Mouse (Mus musculus) R1 (cell line): ENCODE results near the gene Mybl2.

Experiments used
- DNase-seq: peaks from one replicate; pipeline ENCODE4 v3.0.0-alpha.2; 2018; ENCODE audit warnings: low read depth, low spot score

Mybl2 gene

DNA sequence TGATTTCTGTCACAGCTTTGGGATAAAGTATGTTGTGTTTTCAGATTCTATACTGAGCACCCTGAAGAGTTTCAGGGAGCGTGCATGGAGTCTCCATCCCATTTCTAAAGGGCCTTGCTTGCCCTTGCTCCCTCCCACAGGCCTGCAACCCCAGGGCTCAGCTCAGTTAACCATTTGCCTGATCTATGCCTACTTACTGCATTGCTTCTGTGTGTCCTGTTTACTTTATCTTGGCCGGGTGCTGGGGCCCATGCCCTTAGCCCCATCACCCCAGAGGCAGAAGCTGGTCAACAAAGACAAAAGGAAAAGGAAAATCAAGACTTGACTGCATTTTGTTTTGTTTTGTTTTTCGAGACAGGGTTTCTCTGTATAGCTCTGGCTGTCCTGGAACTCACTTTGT lies 17.1 kb downstream of the Mybl2 start:
- no peak for DNase-seq

- peak; percentile 68 for DNase-seq
Observed at GRCm38 (mm10) chr2:163073023-163073757, 18.7 kb downstream of the Mybl2 start.

- no peak for DNase-seq
Observed at GRCm38 (mm10) chr2:163074006-163074405, 19.5 kb downstream of the Mybl2 start.

DNA sequence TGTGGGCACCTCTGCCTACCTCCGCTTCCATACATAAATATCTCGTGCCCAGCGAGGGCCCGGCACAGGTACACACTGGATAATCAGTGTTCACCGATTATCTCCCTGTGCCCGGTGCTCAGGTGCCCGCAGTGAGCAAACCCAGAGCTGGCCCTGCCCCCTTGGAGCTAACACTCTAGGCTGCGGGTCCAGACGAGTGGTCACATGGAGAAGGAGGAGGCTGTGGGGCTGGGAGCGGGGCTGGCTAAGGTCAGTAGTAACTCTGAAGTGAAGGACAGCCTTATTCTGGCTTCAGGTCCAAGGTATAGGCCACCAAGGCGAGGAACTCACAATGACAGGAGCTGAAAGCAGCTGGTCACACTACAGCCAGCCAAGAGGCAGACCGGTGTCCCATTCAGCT lies 20.3 kb downstream of the Mybl2 start:
- DNase-seq: no peak

GRCm38 (mm10) chr2:163075234-163075633 lies 20.7 kb downstream of the Mybl2 start:
- DNase-seq: peak; percentile 93

- DNase-seq: no peak
Observed at GRCm38 (mm10) chr2:163079041-163079440, 24.6 kb downstream of the Mybl2 start.

DNA sequence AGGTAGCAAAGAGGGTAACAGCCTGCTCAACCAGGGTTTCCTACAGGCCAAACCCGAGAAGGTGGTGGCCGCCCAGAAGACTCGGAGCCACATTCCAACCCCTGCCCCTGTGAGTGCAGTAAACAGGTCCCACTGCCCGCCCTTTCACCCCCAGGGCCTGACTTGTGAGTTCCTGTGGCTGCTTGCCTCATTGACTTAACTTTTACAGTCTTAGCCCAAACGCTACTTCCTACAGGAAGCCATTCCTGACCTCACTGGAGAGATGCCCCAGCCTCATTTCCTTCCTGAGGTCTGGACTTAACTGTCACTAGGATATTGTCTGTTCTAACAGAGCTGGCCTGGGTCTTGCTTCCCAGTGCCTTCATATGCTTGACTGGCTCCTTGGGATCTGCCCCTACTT lies 28.1 kb downstream of the Mybl2 start:
- no peak for DNase-seq

GRCm38 (mm10) chr2:163084519-163084918 lies 30.0 kb downstream of the Mybl2 start:
- DNase-seq: peak; percentile 77

GRCm38 (mm10) chr2:163085047-163085446 lies 30.6 kb downstream of the Mybl2 start:
- DNase-seq: peak; percentile 68

GRCm38 (mm10) chr2:163086561-163086960 lies 32.1 kb downstream of the Mybl2 start:
- DNase-seq: no peak

DNA sequence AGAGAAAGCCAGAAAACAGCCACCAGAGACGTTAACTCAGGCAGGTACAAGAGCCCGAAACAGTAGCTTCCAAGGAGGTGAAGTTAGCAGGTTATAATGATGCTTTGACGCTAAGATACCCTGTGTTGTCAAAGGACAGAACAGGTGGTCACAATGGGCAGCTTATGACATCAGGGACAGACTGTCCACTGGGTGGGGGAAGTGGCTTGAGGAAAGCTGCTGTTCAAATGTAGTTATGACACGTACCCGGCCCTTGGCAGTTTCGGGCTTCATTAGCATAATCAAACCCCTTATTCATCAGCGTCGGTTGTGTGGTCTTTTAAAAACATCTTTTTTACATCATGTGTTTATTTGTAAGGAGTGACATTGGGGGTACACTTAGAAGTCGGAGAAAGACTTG lies 33.2 kb downstream of the Mybl2 start, which contains the start of gene Gtsf1l:
TSS of gene Gtsf1l (minus strand) at position 128 of the 400 bp plus-strand sequence.
- DNase-seq: peak; percentile 64

DNA sequence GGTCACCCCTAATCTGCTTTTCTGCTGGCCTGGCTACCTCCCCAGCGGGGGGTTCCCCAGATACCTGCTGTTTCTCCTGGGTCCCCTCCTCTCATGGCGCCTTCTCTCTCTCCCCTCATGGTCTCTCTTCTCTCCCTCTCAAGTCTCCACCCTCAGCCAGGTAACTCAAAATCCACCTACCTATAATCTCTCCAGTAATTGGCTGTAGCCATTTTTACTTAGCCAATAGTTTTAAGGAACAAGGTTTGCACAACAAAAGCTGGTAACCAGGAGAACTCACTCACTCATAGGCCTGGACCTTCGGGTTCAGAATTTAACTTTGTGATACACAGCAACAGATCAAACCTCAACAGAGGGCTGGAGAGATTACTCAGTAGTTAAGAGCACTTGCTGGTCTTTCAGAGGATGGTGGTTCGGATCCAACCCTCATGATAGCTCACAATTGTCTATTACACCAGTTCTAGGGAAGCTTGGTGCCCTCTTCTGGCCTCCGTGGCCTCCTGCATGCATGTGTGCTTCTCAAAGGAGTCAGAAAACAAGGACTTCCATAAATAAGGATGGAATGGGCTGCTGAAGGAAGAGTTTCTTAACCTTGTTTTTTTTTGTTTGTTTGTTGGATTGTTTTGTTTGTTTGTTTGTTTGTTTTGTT lies 35.1 kb downstream of the Mybl2 start:
- peak; percentile 99 for DNase-seq

DNA sequence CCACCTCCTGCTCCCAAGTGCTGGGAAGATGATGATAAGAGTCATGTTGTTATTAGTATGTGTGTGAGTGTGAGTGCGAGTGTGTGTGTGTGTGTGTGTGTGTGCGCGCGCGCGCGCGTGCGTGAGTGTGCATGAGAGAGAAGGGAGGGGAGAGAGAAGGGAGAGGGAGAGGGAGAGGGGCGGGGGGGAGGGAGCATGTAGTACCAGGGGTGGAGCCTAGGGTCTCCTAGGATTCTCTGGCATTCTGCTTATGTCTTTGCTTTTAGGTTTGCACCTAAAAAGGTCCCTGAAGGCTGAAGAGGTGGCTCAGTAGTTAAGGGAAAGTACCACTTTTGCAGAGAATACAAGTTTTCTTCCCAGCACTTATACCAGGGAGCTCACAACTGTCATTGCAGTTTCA lies 40.4 kb downstream of the Mybl2 start:
- peak; percentile 65 for DNase-seq

GRCm38 (mm10) chr2:163095784-163096183 lies 41.3 kb downstream of the Mybl2 start:
- no peak for DNase-seq

- DNase-seq: no peak
Observed at GRCm38 (mm10) chr2:163099919-163100318, 45.4 kb downstream of the Mybl2 start.

DNA sequence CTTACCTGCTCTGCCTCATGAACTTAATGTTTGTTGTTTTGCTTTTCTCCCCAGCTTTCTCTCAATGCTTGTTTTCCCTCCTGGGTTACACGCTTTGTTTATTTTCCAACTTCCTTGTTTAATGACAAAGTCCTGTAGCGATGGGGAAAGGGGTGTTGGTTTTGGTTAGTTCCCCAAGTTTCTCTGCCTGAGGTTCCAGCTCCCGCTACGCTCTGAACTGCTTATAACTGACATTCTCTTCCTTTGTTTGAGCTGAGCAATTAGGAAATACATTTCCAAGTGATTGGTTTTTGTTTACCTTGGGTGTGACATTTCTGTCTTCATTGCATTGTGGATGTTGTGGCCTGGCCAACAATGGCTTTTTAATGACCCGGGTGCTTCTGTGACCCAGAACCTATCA lies 46.1 kb downstream of the Mybl2 start:
- DNase-seq: no peak

DNA sequence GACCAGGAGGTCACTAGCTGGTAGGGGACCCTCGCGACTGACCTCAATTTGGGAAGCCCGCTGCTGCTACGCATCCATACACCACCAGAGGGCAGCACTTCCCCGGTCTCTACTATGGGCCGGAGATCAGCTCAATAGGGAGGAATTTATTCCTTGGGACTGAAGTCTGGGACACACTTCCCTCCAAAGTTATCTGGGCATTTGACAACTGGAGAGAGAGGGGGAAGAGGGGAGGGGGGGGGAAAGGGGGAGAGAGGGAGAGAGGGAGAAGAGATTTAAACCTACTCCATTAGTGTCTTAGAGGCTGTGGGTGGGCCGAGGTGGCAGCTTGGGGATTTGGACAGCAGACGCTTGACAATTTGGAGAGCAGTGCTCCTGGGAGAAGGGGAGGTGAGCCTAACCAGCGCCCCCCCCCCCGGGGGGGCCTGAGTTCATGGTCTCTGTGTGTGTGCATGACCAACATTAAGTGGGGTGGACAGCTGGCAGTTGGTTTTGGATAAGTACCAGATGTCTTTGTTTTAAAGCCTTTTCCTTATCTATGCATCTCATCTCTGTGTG lies 47.2 kb downstream of the Mybl2 start:
- DNase-seq: no peak

GRCm38 (mm10) chr2:163102216-163102615 lies 47.7 kb downstream of the Mybl2 start:
- DNase-seq: no peak

DNA sequence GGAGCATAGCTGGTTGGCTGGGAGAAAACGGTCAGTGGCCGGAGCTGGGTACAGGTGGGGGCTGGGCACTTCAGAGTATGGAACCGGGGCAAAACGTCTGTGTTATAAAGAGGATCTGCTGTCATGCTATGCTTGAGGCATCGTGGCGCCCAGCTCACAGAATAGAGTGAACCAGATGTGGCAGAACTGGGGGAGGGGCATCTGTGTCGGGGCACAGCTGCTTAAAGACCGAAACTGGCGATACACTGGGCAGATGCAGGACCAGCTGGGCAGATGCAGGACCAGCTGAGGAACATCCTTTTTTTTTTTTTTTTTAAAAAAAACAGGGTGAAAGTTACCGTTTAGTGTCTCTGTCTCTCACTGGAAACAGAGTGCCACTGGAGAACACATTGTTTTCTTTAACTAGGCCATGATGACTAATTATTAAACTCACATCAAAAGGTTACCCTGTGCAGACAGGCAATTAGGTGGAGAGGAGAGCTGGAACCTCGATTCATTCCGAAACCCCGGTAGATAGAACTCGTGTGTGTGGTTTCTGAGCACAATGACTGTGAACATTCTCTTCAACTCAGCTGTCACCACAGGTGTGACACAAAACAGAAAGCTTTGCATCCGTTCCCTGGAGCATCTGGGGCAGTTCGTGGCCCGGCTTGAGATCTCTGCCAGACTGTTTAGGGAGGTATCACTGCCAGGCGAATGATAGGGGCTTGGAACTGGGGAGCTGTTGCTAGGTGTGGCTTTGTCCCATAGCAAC lies 48.6 kb downstream of the Mybl2 start:
- no peak for DNase-seq

GRCm38 (mm10) chr2:163104086-163104770 lies 49.7 kb downstream of the Mybl2 start:
- no peak for DNase-seq

DNA sequence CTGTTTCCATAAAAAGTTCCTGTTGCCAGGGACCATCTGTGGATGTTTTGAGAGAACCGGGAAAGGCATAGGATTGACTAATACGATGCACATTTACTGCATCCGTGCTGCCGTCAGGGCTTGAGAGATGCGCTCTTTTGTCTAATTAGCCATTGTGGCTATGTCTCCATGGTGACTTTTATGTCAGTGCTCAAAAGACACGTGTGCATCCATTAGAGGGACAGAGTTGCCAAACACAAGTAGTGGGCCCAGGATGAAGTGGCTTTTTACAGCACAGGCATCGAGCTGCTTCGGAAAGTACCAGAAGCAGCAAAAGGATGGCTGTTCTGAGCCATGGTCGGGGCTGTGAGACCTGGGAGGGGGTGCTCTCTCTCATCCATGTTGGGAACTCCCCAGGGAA lies 53.9 kb downstream of the Mybl2 start:
- no peak for DNase-seq

GRCm38 (mm10) chr2:163110706-163111105 lies 56.2 kb downstream of the Mybl2 start:
- peak; percentile 66 for DNase-seq
